Mouse (Mus musculus): ENCODE measurements around the gene Ampd3. TPM values are rescaled to one million over a fixed set of nuclear protein-coding genes. Genes with fewer than 3 reads are reported as not detected.

The Ampd3 gene
- polyA plus RNA-seq, 1 experiment from 2014 or later = 8.0 TPM

- WGBS = 43% methylated on average over 10 of the region's 10 CpGs
- no peak overlapping the region for H3K27ac ChIP-seq
- H3K9me3 ChIP-seq (replicated peaks) = no peaks in the 10 kb centered on the region
- H3K27me3 ChIP-seq = no peaks in the 10 kb centered on the region
- no peaks in the 10 kb centered on the region for H3K36me3 ChIP-seq
- no peak overlapping the region for H3K4me3 ChIP-seq
- H3K4me2 ChIP-seq = no peak overlapping the region
- ATAC-seq (replicated peaks; ENCODE audit: insufficient number of reproducible peaks, insufficient read depth, low FRiP score, low read depth) = no peak
- H3K4me1 ChIP-seq (replicated peaks) = peaks cover 25% of the 10 kb centered on the region
- H3K9ac ChIP-seq = no peak overlapping the region
Observed at GRCm38 (mm10) chr7:110782845-110783478, 15.0 kb downstream of the Ampd3 start.

GRCm38 (mm10) chr7:110784965-110785364, 17.0 kb downstream of the Ampd3 start:
- Histone ChIP-seq H3K4me2 (no peak overlapping the region), H3K9me3 (replicated peaks) (no peaks in the 10 kb centered on the region), H3K27me3 (no peaks in the 10 kb centered on the region), H3K9ac (no peak overlapping the region), H3K27ac (no peak overlapping the region), H3K4me3 (no peak overlapping the region), H3K36me3 (no peaks in the 10 kb centered on the region), H3K4me1 (replicated peaks) (peaks cover 25% of the 10 kb centered on the region)
- 62% methylated on average over 8 of the region's 8 CpGs for WGBS
- no peak for ATAC-seq (replicated peaks; ENCODE audit: insufficient number of reproducible peaks, insufficient read depth, low FRiP score, low read depth)

GRCm38 (mm10) chr7:110785741-110786146, 17.7 kb downstream of the Ampd3 start:
- Histone ChIP-seq H3K27me3 (no peaks in the 10 kb centered on the region), H3K4me2 (no peak overlapping the region), H3K9ac (no peak overlapping the region), H3K4me3 (no peak overlapping the region), H3K27ac (no peak overlapping the region), H3K9me3 (replicated peaks) (no peaks in the 10 kb centered on the region), H3K36me3 (no peaks in the 10 kb centered on the region), H3K4me1 (replicated peaks) (peaks cover 25% of the 10 kb centered on the region)
- ATAC-seq (replicated peaks; ENCODE audit: insufficient number of reproducible peaks, insufficient read depth, low FRiP score, low read depth) = no peak
- 55% methylated on average over 3 of the region's 3 CpGs for WGBS

GRCm38 (mm10) chr7:110787310-110787709, 19.3 kb downstream of the Ampd3 start:
- Histone ChIP-seq H3K27ac (no peak overlapping the region), H3K9me3 (replicated peaks) (no peaks in the 10 kb centered on the region), H3K4me3 (no peak overlapping the region), H3K4me2 (no peak overlapping the region), H3K4me1 (replicated peaks) (peaks cover 13% of the 10 kb centered on the region), H3K9ac (no peak overlapping the region), H3K36me3 (no peaks in the 10 kb centered on the region), H3K27me3 (no peaks in the 10 kb centered on the region)
- no peak for ATAC-seq (replicated peaks; ENCODE audit: insufficient number of reproducible peaks, insufficient read depth, low FRiP score, low read depth)
- 65% methylated on average over 6 of the region's 6 CpGs for WGBS

- H3K27me3 ChIP-seq = no peaks in the 10 kb centered on the region
- H3K9me3 ChIP-seq (replicated peaks) = no peaks in the 10 kb centered on the region
- H3K27ac ChIP-seq = no peak overlapping the region
- 67% methylated on average over 8 of the region's 8 CpGs for WGBS
- no peaks in the 10 kb centered on the region for H3K36me3 ChIP-seq
- H3K4me1 ChIP-seq (replicated peaks) = peaks cover 8% of the 10 kb centered on the region
- H3K4me2 ChIP-seq = no peak overlapping the region
- no peak overlapping the region for H3K4me3 ChIP-seq
- H3K9ac ChIP-seq = no peak overlapping the region
- no peak for ATAC-seq (replicated peaks; ENCODE audit: insufficient number of reproducible peaks, insufficient read depth, low FRiP score, low read depth)
Observed at GRCm38 (mm10) chr7:110790878-110791277, 22.9 kb downstream of the Ampd3 start.

GRCm38 (mm10) chr7:110792201-110792600, 24.2 kb downstream of the Ampd3 start:
- WGBS = 75% methylated on average over 5 of the region's 5 CpGs
- H3K36me3 ChIP-seq = no peaks in the 10 kb centered on the region
- no peak overlapping the region for H3K9ac ChIP-seq
- no peak overlapping the region for H3K27ac ChIP-seq
- H3K4me2 ChIP-seq = no peak overlapping the region
- peaks cover 9% of the 10 kb centered on the region for H3K4me1 ChIP-seq (replicated peaks)
- ATAC-seq (replicated peaks; ENCODE audit: insufficient number of reproducible peaks, insufficient read depth, low FRiP score, low read depth) = no peak
- no peaks in the 10 kb centered on the region for H3K9me3 ChIP-seq (replicated peaks)
- no peak overlapping the region for H3K4me3 ChIP-seq
- H3K27me3 ChIP-seq = no peaks in the 10 kb centered on the region

GRCm38 (mm10) chr7:110792834-110793233, 24.8 kb downstream of the Ampd3 start:
- no peak overlapping the region for H3K27ac ChIP-seq
- no peak overlapping the region for H3K4me3 ChIP-seq
- no peak overlapping the region for H3K9ac ChIP-seq
- no peak overlapping the region for H3K4me2 ChIP-seq
- no peak for ATAC-seq (replicated peaks; ENCODE audit: insufficient number of reproducible peaks, insufficient read depth, low FRiP score, low read depth)
- 80% methylated on average over 2 of the region's 2 CpGs for WGBS
- H3K27me3 ChIP-seq = no peaks in the 10 kb centered on the region
- no peaks in the 10 kb centered on the region for H3K36me3 ChIP-seq
- H3K9me3 ChIP-seq (replicated peaks) = no peaks in the 10 kb centered on the region
- peaks cover 8% of the 10 kb centered on the region for H3K4me1 ChIP-seq (replicated peaks)

- Histone ChIP-seq H3K4me1 (replicated peaks) (peaks cover 8% of the 10 kb centered on the region), H3K27ac (no peak overlapping the region), H3K9me3 (replicated peaks) (no peaks in the 10 kb centered on the region), H3K9ac (no peak overlapping the region), H3K4me2 (no peak overlapping the region), H3K36me3 (no peaks in the 10 kb centered on the region), H3K4me3 (no peak overlapping the region), H3K27me3 (no peaks in the 10 kb centered on the region)
- 76% methylated on average over 4 of the region's 4 CpGs for WGBS
- no peak for ATAC-seq (replicated peaks; ENCODE audit: insufficient number of reproducible peaks, insufficient read depth, low FRiP score, low read depth)
Observed at GRCm38 (mm10) chr7:110794722-110795121, 26.7 kb downstream of the Ampd3 start.

GRCm38 (mm10) chr7:110796367-110797051, 28.5 kb downstream of the Ampd3 start:
- Histone ChIP-seq H3K4me1 (replicated peaks) (peaks cover 8% of the 10 kb centered on the region), H3K4me3 (no peak overlapping the region), H3K27ac (no peak overlapping the region), H3K4me2 (no peak overlapping the region), H3K27me3 (no peaks in the 10 kb centered on the region), H3K9ac (no peak overlapping the region), H3K9me3 (replicated peaks) (no peaks in the 10 kb centered on the region), H3K36me3 (no peaks in the 10 kb centered on the region)
- 63% methylated on average over 12 of the region's 12 CpGs for WGBS
- no peak for ATAC-seq (replicated peaks; ENCODE audit: insufficient number of reproducible peaks, insufficient read depth, low FRiP score, low read depth)

- Histone ChIP-seq H3K4me3 (no peak overlapping the region), H3K4me2 (no peak overlapping the region), H3K4me1 (replicated peaks) (peaks cover 8% of the 10 kb centered on the region), H3K27me3 (no peaks in the 10 kb centered on the region), H3K36me3 (no peaks in the 10 kb centered on the region), H3K9ac (no peak overlapping the region), H3K9me3 (replicated peaks) (no peaks in the 10 kb centered on the region), H3K27ac (no peak overlapping the region)
- WGBS = 77% methylated on average over 11 of the region's 11 CpGs
- no peak for ATAC-seq (replicated peaks; ENCODE audit: insufficient number of reproducible peaks, insufficient read depth, low FRiP score, low read depth)
Observed at GRCm38 (mm10) chr7:110797722-110798409, 29.9 kb downstream of the Ampd3 start.

- Histone ChIP-seq H3K27ac (no peak overlapping the region), H3K4me3 (no peak overlapping the region), H3K27me3 (no peaks in the 10 kb centered on the region), H3K4me1 (replicated peaks) (peaks cover 11% of the 10 kb centered on the region), H3K4me2 (no peak overlapping the region), H3K9ac (no peak overlapping the region), H3K9me3 (replicated peaks) (no peaks in the 10 kb centered on the region), H3K36me3 (no peaks in the 10 kb centered on the region)
- WGBS = 1% methylated on average over 4 of the region's 4 CpGs
- no peak for ATAC-seq (replicated peaks; ENCODE audit: insufficient number of reproducible peaks, insufficient read depth, low FRiP score, low read depth)
Observed at GRCm38 (mm10) chr7:110801028-110801427, 33.0 kb downstream of the Ampd3 start.

Data from heart, embryonic 15.5 days (tissue).